Mouse (Mus musculus) liver, adult 2 months (tissue): Measurements from ENCODE around the gene 4930579F01Rik. TPM values are rescaled to one million over a fixed set of nuclear protein-coding genes. Genes with fewer than 3 reads are reported as not detected.

Experiments
- DNase-seq: peaks from one replicate; pipeline ENCODE4 v3.0.0-alpha.2; 2011; ENCODE audit warnings: low read depth, low spot score; ENCODE audit errors: extremely low read depth
- H3K27ac ChIP-seq: fragments of 200-500 bp; replicated peaks from 2 replicates; pipeline ENCODE4 v1.5.1; 2012; ENCODE audit warnings: low read depth, mild to moderate bottlenecking, control low read depth, inconsistent platforms, low read length; ENCODE audit not compliant: insufficient read depth
- H3K27me3 ChIP-seq: fragments of 200-500 bp; 2 replicates; pipeline ENCODE4 v1.6.1; 2012; ENCODE audit warnings: mild to moderate bottlenecking, moderate library complexity, low read length, inconsistent platforms; ENCODE audit not compliant: control insufficient read depth, insufficient read depth
- H3K36me3 ChIP-seq: fragments of 200-500 bp; 2 replicates; pipeline ENCODE4 v1.6.1; 2012; ENCODE audit warnings: low read length, inconsistent platforms; ENCODE audit not compliant: control insufficient read depth, insufficient read depth
- H3K4me1 ChIP-seq: fragments of 200-500 bp; 2 replicates; pipeline ENCODE4 v1.6.1; 2011; ENCODE audit warnings: low read length; ENCODE audit not compliant: control insufficient read depth, insufficient read depth
- H3K4me3 ChIP-seq: fragments of 200-500 bp; 2 replicates; pipeline ENCODE4 v1.5.1; 2011; ENCODE audit warnings: low read depth, mild to moderate bottlenecking, control low read depth, low read length, moderate library complexity; ENCODE audit not compliant: insufficient read depth
- H3K79me2 ChIP-seq: fragments of 200-500 bp; 2 replicates; pipeline ENCODE4 v1.6.1; 2012; ENCODE audit warnings: inconsistent platforms, mild to moderate bottlenecking, low read length, moderate library complexity; ENCODE audit not compliant: control insufficient read depth, insufficient read depth
- H3K9ac ChIP-seq: fragments of 200-500 bp; 2 replicates; pipeline ENCODE4 v1.6.1; 2012; ENCODE audit warnings: low read depth, mild to moderate bottlenecking, control low read depth, inconsistent platforms, low read length
- CTCF ChIP-seq: fragments of 200-500 bp; IDR thresholded peaks from 2 replicates; pipeline ENCODE4 v1.5.1; 2011; ENCODE audit warnings: low read depth, low read length, control low read depth
- POLR2A ChIP-seq: fragments of 200-500 bp; IDR thresholded peaks from 2 replicates; pipeline ENCODE4 v1.6.1; 2011; ENCODE audit warnings: low read length, control low read depth; ENCODE audit not compliant: insufficient read depth; ENCODE audit errors: extremely low read depth
- WGBS: fragments of 180-500 bp; shearing (Covaris S2); methylation state at CpG from one replicate; pipeline ENCODE4 v1.1.7; 2018; 5-methylcytosine and 5-hydroxymethylcytosine counted together
- polyA plus RNA-seq: library from polyadenylated mRNA; depleted of rRNA; stranded (reverse); fragments of >200 nt; gene quantifications from 2 replicates; pipeline ENCODE4 v1.2.3, GENCODE M21; 2012
- total RNA-seq: library from RNA; depleted of rRNA; stranded (reverse); fragments of >200 nt; gene quantifications from 2 replicates; pipeline ENCODE4 v1.2.3, GENCODE M21; 2014

The 4930579F01Rik gene
- total and polyA plus RNA-seq, 2 experiments = not detected

DNA sequence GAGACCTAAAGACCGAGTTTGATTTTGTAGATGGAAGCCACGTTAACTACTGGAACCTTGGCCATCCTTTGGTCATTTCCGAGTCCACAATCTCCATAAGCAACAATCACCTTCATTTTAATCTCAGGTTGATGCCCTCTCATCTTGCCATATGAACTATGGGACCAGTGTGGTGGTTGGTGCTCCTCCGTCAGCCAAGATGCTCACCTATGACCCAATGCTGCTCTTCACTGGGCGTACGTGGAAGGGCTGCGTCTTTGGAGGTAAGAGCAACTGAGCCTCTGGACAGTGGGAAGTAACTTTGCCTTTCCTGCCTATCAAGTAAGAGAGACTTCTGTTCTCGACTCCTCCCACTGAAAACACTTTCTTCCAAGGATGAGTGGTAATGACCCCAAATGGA lies 34.2 kb upstream of the 4930579F01Rik start:
- DNase-seq = peak; percentile 66
- TF ChIP-seq CTCF (no peak), POLR2A (no peak)
- Histone ChIP-seq H3K79me2 (peaks cover 3% of the 10 kb centered on the region; the same call in 1 of the 2 replicates), H3K27ac (peak overlapping the region; percentile 91), H3K9ac (peak overlapping the region; percentile 25), H3K36me3 (peaks cover 22% of the 10 kb centered on the region), H3K4me3 (no peak overlapping the region), H3K27me3 (no peaks in the 10 kb centered on the region), H3K4me1 (peaks cover 50% of the 10 kb centered on the region)
- 59% methylated on average over 8 of the region's 8 CpGs for WGBS

DNA sequence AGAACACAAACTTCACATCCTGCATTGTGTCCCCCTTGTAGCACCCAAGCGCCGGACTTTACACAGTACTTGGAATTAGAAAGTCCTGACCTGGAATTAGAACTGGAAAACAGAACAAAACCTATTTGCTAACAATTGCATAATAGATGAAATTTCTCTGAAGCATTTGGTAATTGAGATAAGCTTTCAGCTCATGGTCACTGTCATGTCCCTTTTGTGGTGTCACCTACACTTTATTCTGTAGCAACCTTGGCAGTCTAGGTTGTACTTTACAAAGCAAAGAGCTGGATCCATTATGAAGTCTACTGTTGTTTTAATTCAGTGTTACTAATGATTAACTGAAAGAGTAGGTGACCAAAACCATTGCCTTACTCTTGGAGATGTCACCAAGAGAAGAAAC lies 33.5 kb upstream of the 4930579F01Rik start:
- no peak overlapping the region for H3K4me3 ChIP-seq
- peak overlapping the region; percentile 99 for H3K27ac ChIP-seq
- DNase-seq = peak; percentile 100
- peaks cover 22% of the 10 kb centered on the region for H3K36me3 ChIP-seq
- WGBS = 22% methylated on average over 2 of the region's 2 CpGs
- no peak overlapping the region for H3K9ac ChIP-seq
- no peaks in the 10 kb centered on the region for H3K27me3 ChIP-seq
- H3K79me2 ChIP-seq = peaks cover 3% of the 10 kb centered on the region; the same call in 1 of the 2 replicates
- peaks cover 55% of the 10 kb centered on the region for H3K4me1 ChIP-seq
- no peak for TF ChIP-seq POLR2A
- TF ChIP-seq CTCF = no peak

DNA sequence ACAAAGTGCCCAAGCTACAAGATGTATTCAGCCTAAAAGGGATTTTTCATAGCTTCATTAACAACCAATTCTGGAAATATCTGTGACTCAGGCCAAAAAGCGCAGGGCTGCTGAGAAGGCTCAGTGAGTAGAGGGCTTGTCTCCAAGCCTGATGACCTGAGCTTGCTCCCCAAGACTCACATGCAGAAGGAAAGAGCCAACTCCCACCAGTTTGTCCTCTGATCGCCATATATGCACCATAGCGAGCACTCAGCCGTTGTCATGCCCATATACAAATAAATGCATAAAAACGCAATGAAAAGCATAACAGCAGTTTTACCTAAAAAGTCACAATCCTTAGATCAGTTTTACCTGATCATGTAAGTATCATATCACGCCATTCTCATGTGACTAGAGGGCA lies 32.9 kb upstream of the 4930579F01Rik start:
- no peak for DNase-seq
- WGBS = 60% methylated on average over 6 of the region's 6 CpGs
- H3K4me3 ChIP-seq = no peak overlapping the region
- peak overlapping the region; percentile 72 for H3K9ac ChIP-seq
- H3K27ac ChIP-seq = peak overlapping the region; percentile 99
- H3K4me1 ChIP-seq = peaks cover 55% of the 10 kb centered on the region
- peaks cover 22% of the 10 kb centered on the region for H3K36me3 ChIP-seq
- H3K79me2 ChIP-seq = peaks cover 3% of the 10 kb centered on the region; the same call in 1 of the 2 replicates
- TF ChIP-seq CTCF (no peak), POLR2A (no peak)
- H3K27me3 ChIP-seq = no peaks in the 10 kb centered on the region

DNA sequence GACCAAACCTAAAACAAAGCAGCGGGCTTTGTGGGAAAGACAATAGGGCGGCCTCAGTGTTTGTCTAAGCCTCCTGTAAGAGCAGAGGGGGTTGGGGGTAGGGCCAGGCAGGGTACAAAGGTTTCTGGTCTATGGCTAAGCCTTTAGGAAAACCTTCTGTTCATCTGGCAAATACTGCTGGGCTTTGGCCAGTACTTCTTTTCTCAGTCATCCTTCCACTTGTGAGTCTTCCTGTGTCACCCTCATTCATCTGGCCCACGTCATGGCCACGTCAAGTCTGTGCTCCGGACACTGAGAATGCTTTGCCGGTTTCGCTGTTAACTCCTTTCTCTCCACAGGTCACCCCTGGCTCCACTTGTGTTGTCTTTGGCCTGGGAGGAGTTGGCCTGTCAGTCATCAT lies 32.2 kb upstream of the 4930579F01Rik start:
- Histone ChIP-seq H3K79me2 (peaks cover 3% of the 10 kb centered on the region; the same call in 1 of the 2 replicates), H3K4me3 (no peak overlapping the region), H3K27ac (peak overlapping the region; percentile 99), H3K4me1 (peaks cover 50% of the 10 kb centered on the region), H3K27me3 (no peaks in the 10 kb centered on the region), H3K36me3 (peaks cover 20% of the 10 kb centered on the region), H3K9ac (peak overlapping the region; percentile 72)
- TF ChIP-seq CTCF = no peak
- TF ChIP-seq POLR2A = no peak
- 19% methylated on average over 7 of the region's 7 CpGs for WGBS
- peak; percentile 99 for DNase-seq

DNA sequence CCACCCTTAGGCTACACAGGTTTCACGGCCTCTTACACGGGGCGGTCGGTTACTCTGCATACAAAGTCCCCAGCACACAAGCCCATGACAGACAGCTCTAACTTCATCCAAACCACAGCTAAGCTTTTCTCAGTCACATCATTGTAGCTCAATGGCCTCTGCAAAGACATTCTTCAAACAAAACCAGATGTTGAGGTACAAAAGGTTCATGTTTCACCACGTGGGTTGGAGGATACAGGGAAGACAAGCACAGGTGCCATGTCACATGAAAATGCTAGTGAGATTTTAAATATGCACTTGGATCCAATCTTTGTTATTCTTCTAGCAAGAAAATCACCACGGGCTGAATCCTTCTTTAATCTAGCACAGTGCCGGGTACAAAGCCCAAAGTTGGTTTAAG lies 31.7 kb upstream of the 4930579F01Rik start:
- no peak overlapping the region for H3K4me3 ChIP-seq
- H3K4me1 ChIP-seq = peaks cover 45% of the 10 kb centered on the region
- peak overlapping the region; percentile 68 for H3K9ac ChIP-seq
- no peaks in the 10 kb centered on the region for H3K27me3 ChIP-seq
- H3K27ac ChIP-seq = peak overlapping the region; percentile 99
- peak; percentile 61 for DNase-seq
- peaks cover 17% of the 10 kb centered on the region for H3K36me3 ChIP-seq
- TF ChIP-seq POLR2A (no peak), CTCF (no peak)
- peaks cover 2% of the 10 kb centered on the region; the same call in 1 of the 2 replicates for H3K79me2 ChIP-seq
- WGBS = 46% methylated on average over 6 of the region's 7 CpGs

DNA sequence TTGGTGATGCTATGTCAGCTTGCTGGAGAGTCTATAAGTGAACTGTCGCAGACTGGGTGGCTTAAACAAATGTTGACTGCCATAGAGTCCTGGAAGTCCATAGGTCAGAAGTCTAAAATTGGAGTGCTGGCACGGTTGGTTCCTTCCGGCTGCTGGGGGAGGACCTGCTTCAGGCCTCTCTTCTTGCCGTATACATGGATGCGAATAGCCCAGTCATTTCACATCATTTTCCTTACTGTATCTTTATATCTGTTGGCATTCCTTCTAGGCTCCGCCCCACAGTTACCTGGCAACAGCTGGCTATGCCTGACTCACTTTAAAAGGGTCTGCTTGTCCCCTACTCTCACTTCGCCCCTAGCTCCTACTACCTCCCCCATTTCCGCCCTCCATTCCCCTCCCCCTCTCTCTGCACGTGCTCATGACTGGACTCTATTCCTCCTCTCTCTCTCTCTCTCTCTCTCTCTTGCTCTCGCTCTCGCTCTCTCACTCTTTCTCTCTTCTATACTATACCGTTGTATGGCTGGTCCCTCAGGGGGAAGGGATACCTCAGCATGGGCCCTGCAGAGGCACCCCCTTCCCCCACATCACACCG lies 30.8 kb upstream of the 4930579F01Rik start:
- Histone ChIP-seq H3K27ac (peak overlapping the region; percentile 99), H3K79me2 (no peaks in the 10 kb centered on the region), H3K27me3 (no peaks in the 10 kb centered on the region), H3K4me1 (peaks cover 40% of the 10 kb centered on the region), H3K36me3 (peaks cover 10% of the 10 kb centered on the region), H3K9ac (peak overlapping the region; percentile 4; the same call in 1 of the 2 replicates), H3K4me3 (no peak overlapping the region)
- TF ChIP-seq CTCF (no peak), POLR2A (no peak)
- 39% methylated on average over 13 of the region's 13 CpGs for WGBS
- DNase-seq = peak; percentile 85
